Mouse (Mus musculus) skeletal muscle tissue, adult 2 months (tissue): Measurements from ENCODE around the gene Supt7l.
"Not testable (repeated sequence)": the region's sequence is repeated elsewhere in the genome, so short reads cannot be mapped to it uniquely, and the experiment has no call there.

Source experiments
- DNase-seq: peaks from one replicate; pipeline ENCODE4 v3.0.0-alpha.2; 2012; ENCODE audit warnings: low read depth, low spot score

Supt7l gene

GRCm38 (mm10) chr5:31527707-31528106 lies at the start of gene Supt7l:
Gene Supt7l, minus strand, starts transcription at chr5:31527807.
- not testable (repeated sequence) for DNase-seq

DNA sequence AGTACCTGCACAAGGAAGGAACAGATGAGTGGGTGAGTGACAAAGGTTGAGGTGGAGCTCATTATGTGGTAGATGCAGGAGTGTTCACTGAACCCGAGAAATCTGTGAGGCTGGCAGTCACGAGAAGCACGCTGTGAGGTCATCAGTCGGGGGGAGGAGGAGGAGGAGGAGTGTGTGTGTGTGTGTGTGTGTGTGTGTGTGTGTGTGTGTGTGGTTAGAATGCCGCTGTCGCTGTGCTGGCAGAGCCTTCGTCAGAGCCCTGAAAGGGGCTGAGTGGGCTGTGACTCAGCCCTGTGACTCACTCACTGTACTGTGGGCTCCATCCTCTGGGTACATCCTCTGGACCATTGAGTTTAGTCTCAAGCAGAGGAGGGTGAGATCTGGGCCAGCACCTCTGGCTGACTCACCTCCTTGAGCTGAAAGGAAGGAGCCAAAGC lies 49.0 kb upstream of the Supt7l start:
- DNase-seq = no peak

DNA sequence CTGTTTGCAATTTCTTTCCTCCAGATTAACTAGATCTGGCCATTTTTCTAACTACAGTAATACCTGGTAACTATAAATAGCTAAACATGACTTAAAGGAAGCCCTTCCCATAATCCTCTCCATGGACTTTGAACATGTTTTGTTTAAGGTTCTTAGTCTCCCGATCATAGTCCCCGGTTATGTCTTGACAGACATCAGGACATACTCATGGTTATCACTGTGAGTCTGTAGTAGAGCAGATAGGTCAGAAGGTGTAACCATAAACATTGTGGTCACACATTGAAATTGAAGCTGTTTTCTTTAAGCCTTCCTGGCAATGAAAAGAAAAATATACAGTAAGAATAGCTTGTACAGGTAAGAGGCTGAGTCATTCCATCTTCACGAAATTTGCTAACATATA lies 46.1 kb upstream of the Supt7l start:
- DNase-seq = no peak

- peak; percentile 75 for DNase-seq
These were observed 43.5 kb upstream of the Supt7l start for GRCm38 (mm10) chr5:31571023-31571608.

GRCm38 (mm10) chr5:31567951-31568657 lies 40.5 kb upstream of the Supt7l start:
- no peak for DNase-seq

- no peak for DNase-seq
These were observed 38.9 kb upstream of the Supt7l start for GRCm38 (mm10) chr5:31566457-31566856.

DNA sequence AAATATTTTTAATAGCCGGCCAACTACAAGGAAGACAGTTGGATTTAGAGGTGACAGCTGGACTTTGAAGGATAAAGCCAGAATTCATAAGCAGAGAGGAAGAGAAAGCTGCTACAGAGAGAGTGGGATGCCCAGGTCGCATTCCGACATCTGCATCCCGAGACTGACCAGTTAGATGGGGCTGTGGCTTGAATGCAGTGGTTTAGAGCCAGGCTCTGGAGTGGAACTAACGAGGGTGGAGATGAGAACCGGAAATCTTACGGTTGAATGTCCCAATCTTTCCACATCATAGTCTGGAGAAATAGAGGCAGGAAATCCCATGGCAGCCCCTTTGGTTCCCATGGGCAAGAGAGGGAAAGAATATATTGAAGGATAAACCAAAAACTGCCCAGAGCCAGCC lies 38.4 kb upstream of the Supt7l start:
- no peak for DNase-seq

- peak; percentile 57 for DNase-seq
These were observed 37.4 kb upstream of the Supt7l start for GRCm38 (mm10) chr5:31564976-31565375.

GRCm38 (mm10) chr5:31563905-31564304 lies 36.3 kb upstream of the Supt7l start:
- DNase-seq = no peak

GRCm38 (mm10) chr5:31563496-31563895 lies 35.9 kb upstream of the Supt7l start:
- peak; percentile 88 for DNase-seq

- no peak for DNase-seq
These were observed 34.5 kb upstream of the Supt7l start for GRCm38 (mm10) chr5:31562036-31562666.

DNA sequence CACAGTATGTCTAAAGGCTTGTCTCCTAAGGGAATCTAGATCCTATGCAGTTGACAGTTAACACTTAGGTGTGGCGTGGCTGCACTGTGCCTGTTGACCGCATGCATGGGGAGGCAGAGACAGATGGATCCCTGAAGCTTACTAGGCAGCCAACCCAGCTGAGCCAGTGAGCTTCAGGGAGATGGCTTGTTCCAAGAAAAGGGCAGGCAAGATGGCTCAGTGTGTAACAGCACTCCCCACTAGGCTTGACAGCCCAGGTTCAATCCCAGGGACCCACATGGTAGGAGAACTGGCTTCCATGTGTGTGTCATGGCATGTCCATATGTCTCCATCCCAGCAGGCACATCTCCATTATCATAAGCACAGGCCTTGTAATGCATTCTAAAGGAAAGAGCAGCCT lies 32.7 kb upstream of the Supt7l start:
- DNase-seq = no peak

DNA sequence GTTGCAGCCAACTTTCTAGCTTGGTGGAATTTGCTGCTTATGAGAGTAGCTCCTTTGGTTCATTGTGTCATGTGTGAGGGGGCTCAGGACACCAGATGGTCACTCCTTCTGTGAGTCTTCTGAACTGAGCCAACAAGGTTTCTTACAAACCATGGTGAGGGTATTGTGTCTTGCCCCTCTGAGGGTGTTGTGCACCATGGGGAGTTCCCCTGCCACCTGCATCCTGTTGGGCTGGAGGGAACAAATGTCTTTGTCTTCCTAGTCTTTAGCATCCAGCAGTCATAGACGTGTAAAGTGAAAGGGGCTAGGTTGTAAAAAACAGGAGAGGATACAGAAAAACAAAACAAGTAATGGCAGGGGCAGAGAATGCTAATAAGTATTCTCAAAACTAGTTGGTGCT lies 31.8 kb upstream of the Supt7l start:
- no peak for DNase-seq

- no peak for DNase-seq
These were observed 7.6 kb upstream of the Supt7l start for GRCm38 (mm10) chr5:31535228-31535627.

GRCm38 (mm10) chr5:31528560-31528959 lies 953 bp upstream of the Supt7l start:
- DNase-seq = no peak

GRCm38 (mm10) chr5:31527117-31527680 lies 408 bp downstream of the Supt7l start:
- DNase-seq = no peak

- peak; percentile 54 for DNase-seq
These were observed 1.1 kb downstream of the Supt7l start, which contains the start of gene Slc4a1ap for GRCm38 (mm10) chr5:31526354-31527116. Gene Slc4a1ap, plus strand, starts transcription at chr5:31526995.

DNA sequence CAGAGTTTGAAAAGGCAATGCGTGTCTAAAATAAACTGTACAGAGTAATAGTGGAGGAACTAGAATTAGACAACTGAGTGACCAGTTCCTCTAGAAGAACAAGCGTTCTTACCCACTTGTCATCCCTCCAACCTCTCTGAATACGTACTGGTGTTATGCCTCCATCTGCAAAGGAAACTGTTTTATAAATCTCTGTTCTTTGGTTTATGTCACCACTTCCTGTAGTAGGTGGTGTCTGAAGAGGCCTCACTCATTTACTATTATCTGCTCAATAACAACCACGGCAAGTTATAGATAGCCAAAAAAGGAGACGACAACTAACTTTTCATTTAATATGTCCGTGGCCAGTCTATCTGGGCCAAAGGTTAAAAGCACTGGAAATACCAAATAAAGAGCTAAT lies 7.1 kb downstream of the Supt7l start:
- DNase-seq = no peak

DNA sequence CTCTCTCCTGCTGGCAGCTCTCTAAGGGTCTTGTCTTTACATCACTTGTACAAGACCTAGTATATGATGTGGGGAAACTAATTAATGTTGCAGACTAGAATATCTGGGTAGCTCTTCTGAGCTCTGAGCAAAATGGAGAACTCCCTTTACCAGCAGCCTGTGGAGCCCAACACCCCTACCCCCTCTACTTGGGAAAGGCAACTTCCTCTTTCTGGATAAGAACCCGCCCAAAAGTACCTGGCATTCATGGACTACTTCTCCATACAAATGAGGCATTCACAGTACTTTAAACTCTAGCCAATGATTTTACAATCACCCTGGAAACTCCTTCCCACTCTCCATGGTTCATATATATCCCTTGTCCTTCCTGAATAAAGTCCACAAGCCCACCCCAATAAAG lies 15.1 kb downstream of the Supt7l start:
- no peak for DNase-seq

DNA sequence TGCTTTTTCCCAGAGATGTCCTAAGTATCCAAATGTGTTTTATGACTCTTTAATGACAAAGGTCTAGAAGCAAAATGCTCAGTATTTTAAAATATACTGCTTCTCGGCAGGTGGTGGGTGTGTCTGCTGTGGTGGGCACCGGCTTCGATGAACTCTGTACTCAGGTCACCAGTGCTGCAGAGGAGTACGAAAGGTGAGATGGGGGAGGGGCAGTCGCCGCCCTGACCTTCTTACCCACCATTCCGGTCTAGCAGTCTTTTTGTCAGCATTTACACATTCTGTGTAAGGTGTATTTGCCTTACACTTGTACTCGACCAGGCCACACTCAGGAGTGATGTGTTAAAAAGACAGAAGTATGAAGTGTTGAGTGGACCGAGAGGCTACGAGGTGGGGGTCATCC lies 22.8 kb downstream of the Supt7l start:
- no peak for DNase-seq

- DNase-seq = peak; percentile 88
These were observed 32.9 kb downstream of the Supt7l start, which contains the start of gene Gpn1 for GRCm38 (mm10) chr5:31494513-31495297. Gene Gpn1, plus strand, starts transcription at chr5:31494741.
